Mouse (Mus musculus) stomach, embryonic 15.5 days (tissue): ENCODE results near the gene Arhgap8. TPM values are rescaled to one million over a fixed set of nuclear protein-coding genes. Genes with fewer than 3 reads are reported as not detected.

Experiments used
- ATAC-seq: fragments of 200-750 bp; cut with Nextera tagmentation; 2 replicates; pipeline ENCODE4 v1.8.0; 2017; ENCODE audit warnings: low read depth, moderate number of reproducible peaks, moderate TSS enrichment; ENCODE audit not compliant: insufficient read depth, low FRiP score
- H3K27ac ChIP-seq: fragments of 300-500 bp; sonication (generic); 2 replicates; pipeline ENCODE4 v1.5.1; 2015; ENCODE audit warnings: mild to moderate bottlenecking, inconsistent platforms
- H3K27me3 ChIP-seq: fragments of 300-500 bp; sonication (generic); replicated peaks from 2 replicates; pipeline ENCODE4 v1.6.1; 2015; ENCODE audit warnings: inconsistent platforms
- H3K36me3 ChIP-seq: fragments of 300-500 bp; sonication (generic); 2 replicates; pipeline ENCODE4 v1.6.1; 2015; ENCODE audit warnings: inconsistent platforms
- H3K4me1 ChIP-seq: fragments of 300-500 bp; sonication (generic); 2 replicates; pipeline ENCODE4 v1.6.1; 2015; ENCODE audit warnings: inconsistent platforms
- H3K4me2 ChIP-seq: fragments of 300-500 bp; sonication (generic); 2 replicates; pipeline ENCODE4 v1.6.1; 2015; ENCODE audit warnings: mild to moderate bottlenecking, inconsistent platforms
- H3K4me3 ChIP-seq: fragments of 300-500 bp; sonication (generic); replicated peaks from 2 replicates; pipeline ENCODE4 v1.5.1; 2015; ENCODE audit warnings: inconsistent platforms
- H3K9ac ChIP-seq: fragments of 300-500 bp; sonication (generic); 2 replicates; pipeline ENCODE4 v1.6.1; 2015; ENCODE audit warnings: inconsistent platforms
- H3K9me3 ChIP-seq: fragments of 300-500 bp; sonication (generic); 2 replicates; pipeline ENCODE4 v1.6.1; 2016; ENCODE audit warnings: inconsistent platforms
- WGBS: fragments of 180-500 bp; shearing (Covaris S2); methylation state at CpG from one replicate; pipeline ENCODE4 v1.1.7; 2015; 5-methylcytosine and 5-hydroxymethylcytosine counted together
- polyA plus RNA-seq: library from polyadenylated mRNA; unstranded; fragments of >200 nt; fragmentation: Nextera tagmentation; extraction: Ambion mirVana; gene quantifications from 2 replicates; pipeline ENCODE4 v1.2.1, GENCODE M21; 2015

Gene Arhgap8
- 10.3 and 11.4 TPM in 2 replicates for polyA plus RNA-seq

- peaks cover 18% of the 10 kb centered on the region for H3K4me1 ChIP-seq
- H3K4me3 ChIP-seq: peak within 1 kb of the TSS; percentile 47
- H3K9ac ChIP-seq: no peak within 1 kb of the TSS; the same call in 1 of the 2 replicates
- H3K27me3 ChIP-seq: no peaks in the 10 kb centered on the region
- no peaks in the 10 kb centered on the region for H3K9me3 ChIP-seq
- H3K36me3 ChIP-seq: no peaks in the 10 kb centered on the region
- ATAC-seq: peak; percentile 85
- H3K27ac ChIP-seq: no peak within 1 kb of the TSS; the same call in 1 of the 2 replicates
- 2% methylated on average over 24 of the region's 24 CpGs for WGBS
- H3K4me2 ChIP-seq: peak within 1 kb of the TSS; percentile 94
These were observed at the start of gene Arhgap8 for GRCm38 (mm10) chr15:84719791-84720190. Arhgap8 (plus strand) TSS chr15:84720052.

DNA sequence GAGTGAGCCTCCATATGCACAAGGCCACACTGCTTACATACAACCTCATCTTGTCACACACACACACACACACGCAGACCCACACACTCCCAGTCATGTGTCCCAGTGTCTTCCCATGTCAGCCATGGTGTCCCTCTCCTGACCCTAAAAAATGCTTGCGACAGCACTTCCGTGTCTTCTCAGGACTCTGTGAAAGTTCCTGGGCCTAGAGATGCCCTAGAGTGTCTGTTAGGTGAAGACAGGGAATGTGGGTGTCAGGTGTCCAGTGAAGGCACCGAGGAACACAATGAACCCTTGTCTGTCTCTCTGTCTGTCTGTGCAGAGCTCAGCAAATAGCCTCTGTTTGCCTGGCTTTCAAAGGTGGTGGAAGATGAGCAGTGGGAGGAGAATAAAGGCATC lies 49.2 kb upstream of the Arhgap8 start:
- H3K4me1 ChIP-seq: peaks cover 13% of the 10 kb centered on the region; the same call in 1 of the 2 replicates
- H3K27ac ChIP-seq: no peak overlapping the region
- ATAC-seq: no peak
- H3K9ac ChIP-seq: no peak overlapping the region
- no peaks in the 10 kb centered on the region for H3K27me3 ChIP-seq
- no peak overlapping the region for H3K4me3 ChIP-seq
- WGBS: 73% methylated on average over 4 of the region's 4 CpGs
- H3K4me2 ChIP-seq: no peak overlapping the region
- H3K9me3 ChIP-seq: no peaks in the 10 kb centered on the region
- H3K36me3 ChIP-seq: no peaks in the 10 kb centered on the region

GRCm38 (mm10) chr15:84671401-84672307 lies 48.2 kb upstream of the Arhgap8 start:
- no peak overlapping the region for H3K9ac ChIP-seq
- WGBS: 49% methylated on average over 9 of the region's 9 CpGs
- H3K9me3 ChIP-seq: no peaks in the 10 kb centered on the region
- peaks cover 13% of the 10 kb centered on the region; the same call in 1 of the 2 replicates for H3K4me1 ChIP-seq
- H3K27ac ChIP-seq: no peak overlapping the region
- no peak overlapping the region for H3K4me3 ChIP-seq
- no peak overlapping the region for H3K4me2 ChIP-seq
- no peak for ATAC-seq
- H3K27me3 ChIP-seq: no peaks in the 10 kb centered on the region
- H3K36me3 ChIP-seq: no peaks in the 10 kb centered on the region

GRCm38 (mm10) chr15:84672308-84672615 lies 47.6 kb upstream of the Arhgap8 start:
- no peak for ATAC-seq
- Histone ChIP-seq H3K27ac (no peak overlapping the region), H3K9ac (no peak overlapping the region), H3K4me2 (no peak overlapping the region), H3K4me1 (peaks cover 13% of the 10 kb centered on the region; the same call in 1 of the 2 replicates), H3K36me3 (no peaks in the 10 kb centered on the region), H3K4me3 (no peak overlapping the region), H3K27me3 (no peaks in the 10 kb centered on the region), H3K9me3 (no peaks in the 10 kb centered on the region)
- 71% methylated on average over 4 of the region's 4 CpGs for WGBS

DNA sequence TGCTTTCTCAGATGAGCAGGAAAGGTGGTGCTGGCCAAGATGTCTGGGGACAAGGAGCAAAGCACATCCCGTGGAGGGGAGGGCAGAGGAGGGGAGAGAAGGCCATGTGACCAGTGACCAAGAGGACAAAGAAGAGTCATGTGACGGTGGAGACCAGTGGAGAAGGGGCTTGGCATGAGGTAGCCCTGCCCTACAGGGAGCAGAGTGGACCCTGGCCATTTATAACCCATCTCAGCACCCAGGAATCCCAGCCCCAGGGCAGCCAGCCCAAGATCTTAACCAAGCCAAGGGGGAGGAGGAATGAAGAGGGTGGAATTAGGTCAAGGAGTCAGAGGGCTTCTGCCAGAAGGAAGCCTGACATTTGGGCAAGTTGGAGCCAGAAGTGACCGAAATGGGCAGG lies 47.2 kb upstream of the Arhgap8 start:
- Histone ChIP-seq H3K27me3 (no peaks in the 10 kb centered on the region), H3K4me2 (no peak overlapping the region), H3K9ac (no peak overlapping the region), H3K36me3 (no peaks in the 10 kb centered on the region), H3K4me3 (no peak overlapping the region), H3K27ac (no peak overlapping the region), H3K9me3 (no peaks in the 10 kb centered on the region), H3K4me1 (peaks cover 13% of the 10 kb centered on the region; the same call in 1 of the 2 replicates)
- 63% methylated on average over 3 of the region's 3 CpGs for WGBS
- ATAC-seq: no peak

DNA sequence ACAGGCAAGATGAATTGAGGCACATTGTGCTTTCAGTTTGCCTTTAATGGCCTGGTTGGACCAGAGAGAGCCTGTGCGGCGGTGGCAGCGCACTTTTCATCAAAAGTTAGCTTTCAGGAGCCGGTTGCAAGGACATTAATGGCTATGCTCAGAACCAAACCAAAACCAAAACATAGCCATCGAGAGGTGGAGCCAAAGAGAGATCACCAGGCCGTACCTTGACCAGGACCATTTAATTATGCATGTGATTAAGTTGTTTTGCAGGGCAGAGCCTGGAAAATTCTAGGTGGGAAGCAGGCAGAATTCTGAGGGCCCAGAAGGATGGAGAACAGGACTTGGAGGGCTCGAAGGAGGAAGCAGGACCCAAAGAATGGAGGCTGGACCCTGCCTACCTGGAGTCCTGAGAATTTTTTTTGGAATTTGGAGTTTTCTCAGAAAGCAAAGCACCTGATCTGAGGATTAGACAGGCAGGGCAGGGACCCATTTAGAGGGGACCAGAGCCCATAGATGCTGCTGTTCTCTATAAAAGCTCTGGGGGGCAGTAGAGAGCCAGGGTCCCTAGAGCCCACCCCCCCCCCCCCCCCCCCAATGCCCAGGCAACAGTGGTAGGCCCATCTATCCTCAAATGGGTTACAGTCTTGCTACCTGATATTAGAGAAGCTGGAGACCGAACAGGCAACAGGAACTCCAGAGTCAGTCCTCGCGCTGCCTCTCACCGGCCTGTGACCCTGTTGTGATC lies 45.4 kb upstream of the Arhgap8 start:
- H3K27ac ChIP-seq: peak overlapping the region; percentile 83
- no peak for ATAC-seq
- H3K36me3 ChIP-seq: no peaks in the 10 kb centered on the region
- H3K4me3 ChIP-seq: no peak overlapping the region
- H3K27me3 ChIP-seq: no peaks in the 10 kb centered on the region
- 75% methylated on average over 11 of the region's 11 CpGs for WGBS
- H3K9ac ChIP-seq: no peak overlapping the region
- H3K9me3 ChIP-seq: no peaks in the 10 kb centered on the region
- H3K4me2 ChIP-seq: peak overlapping the region; percentile 3; the same call in 1 of the 2 replicates
- H3K4me1 ChIP-seq: peaks cover 6% of the 10 kb centered on the region; the same call in 1 of the 2 replicates

DNA sequence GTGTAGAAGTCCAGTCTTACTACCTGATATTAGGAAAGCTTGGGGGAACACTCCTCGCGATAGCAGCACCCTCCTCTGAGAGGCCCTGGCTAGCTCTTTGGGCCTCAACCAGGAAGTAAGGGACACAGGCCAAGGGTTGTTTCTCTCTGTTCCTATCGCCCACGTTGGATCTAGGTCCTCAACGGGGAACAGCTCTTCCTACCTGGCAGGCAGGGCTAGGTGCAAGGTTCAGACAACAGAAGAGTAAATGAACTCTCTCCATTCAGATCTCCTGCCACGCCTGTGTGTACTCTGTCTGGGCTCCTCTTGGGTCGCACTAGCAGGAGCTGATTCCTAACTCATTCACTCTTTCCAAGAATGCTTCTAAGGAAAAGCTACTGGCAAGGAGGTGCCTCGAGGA lies 44.5 kb upstream of the Arhgap8 start:
- Histone ChIP-seq H3K9ac (no peak overlapping the region), H3K36me3 (no peaks in the 10 kb centered on the region), H3K4me3 (no peak overlapping the region), H3K4me2 (peak overlapping the region; percentile 3; the same call in 1 of the 2 replicates), H3K4me1 (peaks cover 7% of the 10 kb centered on the region), H3K27ac (peak overlapping the region; percentile 83), H3K9me3 (no peaks in the 10 kb centered on the region), H3K27me3 (no peaks in the 10 kb centered on the region)
- WGBS: 47% methylated on average over 8 of the region's 8 CpGs
- peak; percentile 82 for ATAC-seq

DNA sequence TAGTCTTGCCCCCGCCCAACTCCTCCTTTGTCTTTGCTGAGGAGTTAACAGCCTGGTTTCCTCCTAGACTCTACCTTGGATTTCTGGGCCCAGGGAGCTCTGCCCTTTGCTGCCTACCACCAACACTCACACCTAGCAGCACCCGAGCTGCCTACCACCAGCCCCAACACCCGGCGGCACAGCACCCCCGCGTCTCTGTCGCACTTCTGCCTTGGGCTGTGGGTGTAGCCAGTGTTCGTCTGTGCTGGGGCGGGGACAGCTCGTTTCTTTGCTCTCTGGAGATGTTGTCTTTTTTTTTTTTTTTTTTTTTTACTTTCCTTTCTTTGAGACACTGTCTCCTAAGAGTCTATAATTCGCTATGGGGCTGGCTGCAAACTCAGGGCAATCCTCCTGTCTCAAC lies 41.9 kb upstream of the Arhgap8 start:
- WGBS: 49% methylated on average over 11 of the region's 11 CpGs
- no peak overlapping the region for H3K4me3 ChIP-seq
- H3K4me2 ChIP-seq: no peak overlapping the region
- H3K36me3 ChIP-seq: no peaks in the 10 kb centered on the region
- no peaks in the 10 kb centered on the region for H3K27me3 ChIP-seq
- H3K9me3 ChIP-seq: no peaks in the 10 kb centered on the region
- no peak overlapping the region for H3K9ac ChIP-seq
- H3K4me1 ChIP-seq: peaks cover 18% of the 10 kb centered on the region
- ATAC-seq: no peak
- H3K27ac ChIP-seq: no peak overlapping the region

DNA sequence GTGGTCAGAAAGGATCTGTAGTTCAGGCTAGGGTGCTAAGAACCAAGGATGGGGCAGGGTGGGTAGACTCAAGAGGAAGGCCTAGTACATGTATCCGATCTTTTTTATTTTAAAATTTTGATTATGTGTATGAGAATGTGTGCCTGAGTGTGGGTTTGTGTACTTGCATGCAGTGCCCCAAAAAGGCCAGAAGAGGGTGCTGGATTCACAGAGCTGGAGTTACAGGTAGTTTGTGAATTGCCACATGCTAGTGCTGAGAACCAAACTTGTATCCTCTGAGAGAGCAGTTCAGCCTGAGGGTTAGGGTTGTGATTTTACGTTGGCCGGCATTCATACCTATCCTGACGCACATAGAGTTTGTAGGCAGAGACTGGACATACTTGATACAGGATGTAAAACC lies 40.8 kb upstream of the Arhgap8 start:
- Histone ChIP-seq H3K27me3 (no peaks in the 10 kb centered on the region), H3K9ac (no peak overlapping the region), H3K4me3 (no peak overlapping the region), H3K36me3 (no peaks in the 10 kb centered on the region), H3K9me3 (no peaks in the 10 kb centered on the region), H3K4me2 (no peak overlapping the region), H3K27ac (no peak overlapping the region), H3K4me1 (peaks cover 22% of the 10 kb centered on the region)
- no peak for ATAC-seq
- 93% methylated on average over 4 of the region's 4 CpGs for WGBS

GRCm38 (mm10) chr15:84679794-84680193 lies 40.1 kb upstream of the Arhgap8 start:
- Histone ChIP-seq H3K4me2 (no peak overlapping the region), H3K27ac (no peak overlapping the region), H3K36me3 (no peaks in the 10 kb centered on the region), H3K4me3 (no peak overlapping the region), H3K4me1 (peaks cover 22% of the 10 kb centered on the region), H3K9me3 (no peaks in the 10 kb centered on the region), H3K9ac (no peak overlapping the region), H3K27me3 (no peaks in the 10 kb centered on the region)
- ATAC-seq: no peak
- 74% methylated on average over 3 of the region's 3 CpGs for WGBS

GRCm38 (mm10) chr15:84680545-84681454 lies 39.1 kb upstream of the Arhgap8 start:
- Histone ChIP-seq H3K9ac (peak overlapping the region; percentile 84), H3K9me3 (no peaks in the 10 kb centered on the region), H3K27me3 (no peaks in the 10 kb centered on the region), H3K4me3 (peak overlapping the region; percentile 85), H3K27ac (peak overlapping the region; percentile 89), H3K4me2 (peak overlapping the region; percentile 90), H3K4me1 (peaks cover 26% of the 10 kb centered on the region), H3K36me3 (no peaks in the 10 kb centered on the region)
- WGBS: under 1% methylated on average over 76 of the region's 77 CpGs
- ATAC-seq: peak; percentile 69
